Mouse (Mus musculus) lung, postnatal 0 days (tissue): ENCODE data around the gene Slc7a5. TPM values are rescaled to one million over a fixed set of nuclear protein-coding genes. Genes with fewer than 3 reads are reported as not detected.

Experiments used
- ATAC-seq: fragments of 200-750 bp; cut with Nextera tagmentation; 2 replicates; pipeline ENCODE4 v1.8.0; 2017; ENCODE audit warnings: moderate library complexity
- DNase-seq: peaks from one replicate; pipeline ENCODE4 v3.0.0-alpha.2; 2016; ENCODE audit warnings: low spot score
- H3K27ac ChIP-seq: fragments of 300-500 bp; sonication (generic); 2 replicates; pipeline ENCODE4 v1.5.1; 2014; ENCODE audit warnings: antibody characterized with exemption, mild to moderate bottlenecking, low read length, mixed read lengths
- H3K27me3 ChIP-seq: fragments of 300-500 bp; sonication (generic); replicated peaks from 2 replicates; pipeline ENCODE4 v1.6.1; 2014; ENCODE audit warnings: low read length, mixed read lengths; ENCODE audit not compliant: insufficient read depth
- H3K36me3 ChIP-seq: fragments of 300-500 bp; sonication (generic); 2 replicates; pipeline ENCODE4 v1.6.1; 2014; ENCODE audit warnings: low read length, mixed read lengths; ENCODE audit not compliant: insufficient read depth
- H3K4me1 ChIP-seq: fragments of 300-500 bp; sonication (generic); 2 replicates; pipeline ENCODE4 v1.6.1; 2014; ENCODE audit warnings: antibody characterized with exemption, low read depth, low read length, mixed read lengths; ENCODE audit not compliant: insufficient read depth
- H3K4me2 ChIP-seq: fragments of 300-500 bp; sonication (generic); replicated peaks from 2 replicates; pipeline ENCODE4 v1.6.1; 2014; ENCODE audit warnings: low read depth, mild to moderate bottlenecking, low read length, moderate library complexity, mixed read lengths
- H3K4me3 ChIP-seq: fragments of 300-500 bp; sonication (generic); 2 replicates; pipeline ENCODE4 v1.5.1; 2014; ENCODE audit warnings: low read depth, low read length
- H3K9ac ChIP-seq: fragments of 300-500 bp; sonication (generic); replicated peaks from 2 replicates; pipeline ENCODE4 v1.6.1; 2014; ENCODE audit warnings: low read depth, mild to moderate bottlenecking
- H3K9me3 ChIP-seq: fragments of 300-500 bp; sonication (generic); 2 replicates; pipeline ENCODE4 v1.6.1; 2016; ENCODE audit warnings: low read length, mixed read lengths
- CTCF ChIP-seq: IDR thresholded peaks from 2 replicates; pipeline ENCODE4 v1.5.1; 2016; ENCODE audit warnings: antibody characterized with exemption, mild to moderate bottlenecking
- EP300 ChIP-seq: IDR thresholded peaks from 2 replicates; pipeline ENCODE4 v1.6.1; 2016; ENCODE audit warnings: antibody characterized with exemption, mild to moderate bottlenecking, control low read depth
- WGBS: fragments of 180-500 bp; shearing (Covaris S2); extraction: QIAGEN DNeasy Blood & Tissue Kit; methylation state at CpG from one replicate; pipeline ENCODE4 v1.1.7; 2014; 5-methylcytosine and 5-hydroxymethylcytosine counted together
- polyA plus RNA-seq: library from polyadenylated mRNA; unstranded; fragments of >200 nt; fragmentation: Nextera tagmentation; extraction: Ambion mirVana; gene quantifications from 2 replicates; pipeline ENCODE4 v1.2.1, GENCODE M21; 2015

The Slc7a5 gene
- polyA plus RNA-seq, 1 experiment from 2014 or later: 7.5 TPM

- no peak for ATAC-seq
- H3K27ac ChIP-seq: no peak overlapping the region
These were observed 46.2 kb downstream of the Slc7a5 start for GRCm38 (mm10) chr8:121861276-121861675.

GRCm38 (mm10) chr8:121857747-121858146, 49.7 kb downstream of the Slc7a5 start:
- Histone ChIP-seq H3K4me1 (no peaks in the 10 kb centered on the region), H3K27me3 (no peaks in the 10 kb centered on the region), H3K9me3 (no peaks in the 10 kb centered on the region), H3K4me3 (no peak overlapping the region), H3K27ac (no peak overlapping the region), H3K36me3 (no peaks in the 10 kb centered on the region), H3K9ac (no peak overlapping the region), H3K4me2 (no peak overlapping the region)
- TF ChIP-seq CTCF: no peak
- no peak for DNase-seq
- no peak for ATAC-seq
- WGBS: 37% methylated on average over 2 of the region's 2 CpGs

More at GRCm38 (mm10) chr8:121861276-121861675, 46.2 kb downstream of the Slc7a5 start:
- H3K27me3 ChIP-seq: no peaks in the 10 kb centered on the region
- no peak for TF ChIP-seq CTCF
- no peak for TF ChIP-seq EP300
- H3K4me1 ChIP-seq: no peaks in the 10 kb centered on the region
- no peak overlapping the region for H3K4me2 ChIP-seq
- DNase-seq: peak; percentile 36
- no peak overlapping the region for H3K4me3 ChIP-seq
- H3K36me3 ChIP-seq: no peaks in the 10 kb centered on the region
- no peak overlapping the region for H3K9ac ChIP-seq
- no peaks in the 10 kb centered on the region for H3K9me3 ChIP-seq
- 28% methylated on average over 6 of the region's 6 CpGs for WGBS

GRCm38 (mm10) chr8:121857331-121857730, 50.2 kb downstream of the Slc7a5 start:
- Histone ChIP-seq H3K27ac (no peak overlapping the region), H3K4me3 (no peak overlapping the region), H3K27me3 (no peaks in the 10 kb centered on the region), H3K9me3 (no peaks in the 10 kb centered on the region), H3K36me3 (no peaks in the 10 kb centered on the region), H3K9ac (no peak overlapping the region), H3K4me1 (no peaks in the 10 kb centered on the region; the same call in 1 of the 2 replicates), H3K4me2 (no peak overlapping the region)
- ATAC-seq (no peak), DNase-seq (no peak)
- WGBS: 64% methylated on average over 9 of the region's 9 CpGs
- no peak for TF ChIP-seq CTCF
- TF ChIP-seq EP300: no peak

- no peak overlapping the region for H3K4me3 ChIP-seq
- no peaks in the 10 kb centered on the region for H3K27me3 ChIP-seq
- ATAC-seq (no peak), DNase-seq (no peak)
- H3K4me2 ChIP-seq: no peak overlapping the region
- H3K4me1 ChIP-seq: no peaks in the 10 kb centered on the region; the same call in 1 of the 2 replicates
- TF ChIP-seq EP300 (no peak), CTCF (no peak)
- no peaks in the 10 kb centered on the region for H3K9me3 ChIP-seq
- no peak overlapping the region for H3K27ac ChIP-seq
- no peaks in the 10 kb centered on the region for H3K36me3 ChIP-seq
- H3K9ac ChIP-seq: no peak overlapping the region
- 70% methylated on average over 14 of the region's 14 CpGs for WGBS
These were observed 51.3 kb downstream of the Slc7a5 start for GRCm38 (mm10) chr8:121856071-121856746.

GRCm38 (mm10) chr8:121853586-121853985, 53.9 kb downstream of the Slc7a5 start:
- 47% methylated on average over 2 of the region's 2 CpGs for WGBS
- Histone ChIP-seq H3K9ac (no peak overlapping the region), H3K4me2 (no peak overlapping the region), H3K4me3 (no peak overlapping the region), H3K4me1 (peaks cover 5% of the 10 kb centered on the region; the same call in 1 of the 2 replicates), H3K27ac (no peak overlapping the region), H3K9me3 (no peaks in the 10 kb centered on the region), H3K27me3 (no peaks in the 10 kb centered on the region), H3K36me3 (no peaks in the 10 kb centered on the region)
- TF ChIP-seq CTCF: no peak
- no peak for TF ChIP-seq EP300
- no peak for DNase-seq
- no peak for ATAC-seq

- no peak overlapping the region for H3K4me2 ChIP-seq
- DNase-seq (peak; percentile 39), ATAC-seq (peak; percentile 30; the same call in 1 of the 2 replicates)
- 14% methylated on average over 7 of the region's 7 CpGs for WGBS
- no peak overlapping the region for H3K9ac ChIP-seq
- H3K4me3 ChIP-seq: no peak overlapping the region
- no peaks in the 10 kb centered on the region for H3K36me3 ChIP-seq
- H3K27me3 ChIP-seq: no peaks in the 10 kb centered on the region
- H3K27ac ChIP-seq: no peak overlapping the region
- TF ChIP-seq EP300 (no peak), CTCF (no peak)
- H3K9me3 ChIP-seq: no peaks in the 10 kb centered on the region
- peaks cover 5% of the 10 kb centered on the region; the same call in 1 of the 2 replicates for H3K4me1 ChIP-seq
These were observed 55.0 kb downstream of the Slc7a5 start for GRCm38 (mm10) chr8:121852464-121852863.
